Mouse (Mus musculus) cerebellum, postnatal 10 days (tissue): ENCODE measurements around the gene Crybg1.
A peak's percentile ranks its signal among the peaks of the same experiment; 100 is the strongest.
"Not testable (repeated sequence)": the region's sequence is repeated elsewhere in the genome, so short reads cannot be mapped to it uniquely, and the experiment has no call there.

Experiments
- DNase-seq, 2 experiments: peaks; one replicate each; pipeline ENCODE4 v3.0.0; 2021; ENCODE audit warnings: mixed read lengths in 2 of 2

Gene Crybg1

GRCm38 (mm10) chr10:44004221-44004751, 144.4 kb downstream of the Crybg1 start:
- peak; percentile 17 to 18 for DNase-seq

DNA sequence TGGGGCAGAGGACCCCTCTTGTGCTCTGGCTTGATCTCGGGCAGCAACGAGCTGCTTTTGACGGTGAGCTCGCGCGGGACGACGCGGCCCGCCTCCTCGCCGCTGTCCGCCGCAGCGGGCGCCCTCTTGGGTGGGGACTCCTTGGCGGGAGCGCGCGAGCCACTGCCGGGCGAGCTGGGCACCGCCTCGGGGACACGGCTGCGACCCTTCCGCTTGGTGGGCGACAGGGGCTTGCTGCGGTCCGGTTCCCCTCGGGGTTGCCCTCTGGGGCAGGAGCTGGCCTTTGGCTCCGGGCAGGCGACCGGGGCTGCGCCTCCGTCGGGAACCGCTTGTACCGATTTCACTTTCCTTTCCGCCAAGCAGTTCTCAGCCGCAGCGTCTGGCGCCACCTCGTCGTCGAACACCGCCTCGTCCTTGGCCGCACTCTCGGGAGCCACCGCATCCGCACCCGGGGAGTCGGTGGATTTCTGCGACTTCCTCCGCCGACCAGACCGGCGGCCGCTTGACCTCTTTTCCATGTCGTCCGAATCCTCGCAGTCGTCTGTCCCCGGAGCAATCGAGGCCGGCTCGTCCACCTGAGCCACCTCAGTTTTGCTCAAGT, 145.0 kb downstream of the Crybg1 start:
- peak; percentile 51 to 54 for DNase-seq

DNA sequence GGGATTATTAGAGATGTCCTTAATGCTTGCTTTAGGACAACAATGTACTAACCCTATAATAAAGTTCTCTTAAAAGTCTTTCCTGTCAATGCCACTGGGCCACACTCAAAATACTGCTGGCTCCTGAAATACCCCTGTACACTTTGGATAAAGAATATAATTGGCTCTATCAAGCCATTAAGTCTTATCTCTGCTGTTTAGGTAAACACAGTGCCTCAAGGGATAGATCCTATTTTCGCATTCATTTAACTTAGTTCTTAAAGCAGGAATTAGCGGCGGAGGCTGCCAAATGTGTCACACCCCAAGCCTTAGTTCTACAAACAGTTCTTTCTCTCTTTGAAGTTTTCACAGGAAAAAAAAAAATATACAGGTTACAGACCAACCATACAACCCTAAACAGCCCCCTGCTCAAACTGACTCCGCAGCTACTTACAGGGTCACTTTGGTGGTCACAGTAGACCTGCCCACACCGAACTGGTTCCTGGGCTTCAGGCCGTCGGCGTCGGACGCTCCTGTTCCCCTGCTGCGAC, 145.6 kb downstream of the Crybg1 start:
- DNase-seq: no peak

DNA sequence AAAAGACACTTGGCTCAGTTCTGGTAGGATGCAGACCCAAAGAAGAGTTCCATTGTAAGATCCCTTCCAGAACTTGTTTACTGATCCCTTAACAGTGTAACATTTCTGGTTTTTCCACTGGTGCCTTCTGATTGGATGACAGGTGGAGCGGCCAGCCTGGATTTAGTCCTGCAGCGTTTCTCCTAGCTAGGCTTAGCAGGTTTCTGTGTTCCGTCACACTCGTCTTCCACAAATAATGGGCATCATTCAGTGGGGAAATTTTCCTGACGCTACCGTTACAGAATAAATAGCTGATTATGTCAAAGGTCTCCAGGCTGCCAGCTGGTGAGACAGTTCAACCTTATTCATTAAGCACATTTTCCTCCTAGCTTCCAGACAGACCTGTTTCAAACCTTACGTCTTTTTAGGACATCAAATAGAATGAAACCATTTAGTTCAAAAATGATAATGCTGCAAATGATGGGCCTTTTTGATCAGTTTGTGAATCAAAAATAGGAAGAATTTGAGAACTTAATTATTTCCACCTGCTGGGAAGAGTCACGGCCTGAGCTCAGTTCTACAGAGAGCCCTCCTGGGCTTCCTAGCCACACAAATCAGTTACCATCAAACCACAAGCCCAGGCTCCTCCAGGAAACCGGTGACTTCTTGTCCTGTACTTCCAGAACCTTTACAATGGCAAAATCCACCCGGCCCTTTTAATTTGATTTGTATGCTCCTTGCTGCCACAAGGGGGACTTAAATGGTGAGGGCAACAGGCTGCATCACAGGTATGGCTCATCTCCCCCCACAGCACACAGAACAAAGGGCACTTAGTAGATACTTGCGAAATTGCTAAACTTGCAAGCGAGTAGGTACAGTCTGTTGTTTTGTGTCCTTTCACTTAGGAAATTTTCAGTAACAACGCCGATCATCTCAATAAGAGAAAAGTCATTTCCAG, 146.4 kb downstream of the Crybg1 start:
- DNase-seq: peak; percentile 16 to 42

DNA sequence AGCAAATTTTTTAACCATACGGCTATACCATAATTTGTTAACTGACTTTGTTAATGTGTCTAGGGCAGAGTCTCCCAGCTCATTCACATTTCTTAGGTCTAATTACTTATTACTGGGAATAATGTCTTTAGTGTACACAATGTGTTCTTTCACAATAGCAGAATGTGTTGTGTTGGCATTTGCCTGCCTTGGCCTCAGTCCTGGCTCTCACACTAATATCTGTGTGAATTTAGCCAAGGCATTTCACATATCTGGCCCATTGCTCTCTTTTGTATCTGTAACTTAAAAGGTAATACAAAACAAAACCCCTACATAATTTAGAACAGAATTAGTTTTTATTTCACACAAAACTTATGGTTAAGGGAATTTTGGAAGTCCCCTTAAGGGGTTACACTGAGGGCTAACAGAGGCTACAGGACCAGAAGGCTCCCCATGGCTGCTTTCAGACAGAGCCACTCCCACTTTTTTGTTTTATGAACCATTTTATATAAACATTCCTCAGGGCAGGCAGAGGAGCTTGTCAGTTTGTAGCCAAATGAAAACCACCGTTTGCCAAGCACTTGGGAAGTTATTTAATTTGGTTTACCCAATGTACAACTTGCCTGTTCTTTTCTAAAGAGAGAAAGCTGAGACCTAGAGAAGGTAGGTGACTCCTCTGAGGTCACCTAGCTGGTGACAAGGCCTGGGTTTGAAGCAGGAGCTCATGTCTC, 148.3 kb downstream of the Crybg1 start:
- no peak for DNase-seq

DNA sequence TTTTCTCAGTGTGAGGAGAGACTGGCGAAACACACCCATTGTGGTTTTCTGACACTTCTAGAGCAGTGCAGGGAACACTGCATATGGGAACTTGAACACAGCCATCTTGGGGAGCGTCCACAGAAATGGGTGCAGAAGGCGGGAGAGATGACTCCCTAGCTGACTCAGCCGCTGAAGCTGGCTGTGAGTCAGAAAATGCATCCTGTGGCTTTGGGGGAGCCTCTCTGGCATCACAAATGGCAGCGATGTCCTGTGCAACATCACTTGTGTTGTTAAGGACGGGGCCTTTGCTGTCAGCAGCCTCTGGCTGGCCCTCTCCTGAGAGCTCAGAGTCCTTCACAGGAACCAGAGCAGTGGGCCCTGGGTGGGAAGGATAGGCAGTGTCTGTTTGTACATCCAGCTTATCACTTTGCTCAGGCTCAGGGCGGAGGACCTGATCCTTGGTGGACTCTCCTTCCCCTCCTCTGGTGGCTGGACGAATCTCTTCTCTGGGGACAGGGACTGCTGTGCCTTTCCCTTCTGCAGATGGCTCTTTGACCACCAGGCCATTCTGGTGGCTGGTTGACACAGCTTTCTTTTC, 150.1 kb downstream of the Crybg1 start:
- DNase-seq: peak; percentile 4 to 5

DNA sequence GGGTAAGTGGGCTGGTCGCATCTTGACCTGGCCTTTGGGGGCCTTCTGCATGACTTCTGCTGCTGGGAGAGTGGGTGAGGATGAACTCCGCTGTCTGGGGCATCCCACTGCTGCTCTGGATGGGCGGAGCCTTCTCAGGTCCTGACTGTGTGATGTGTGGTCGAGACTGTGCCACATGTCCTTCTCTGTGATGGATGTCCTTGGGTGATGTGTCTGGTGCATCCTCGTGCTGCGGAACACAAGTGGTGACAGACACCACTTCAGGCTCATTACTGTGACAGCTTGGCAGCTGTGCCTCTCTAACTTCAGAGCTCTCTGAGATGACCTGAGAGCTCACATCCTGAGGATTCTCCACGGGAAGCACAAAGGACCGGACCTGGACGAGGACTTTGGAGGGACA, 150.6 kb downstream of the Crybg1 start:
- no peak for DNase-seq

GRCm38 (mm10) chr10:43997276-43997675, 151.4 kb downstream of the Crybg1 start:
- no peak for DNase-seq

GRCm38 (mm10) chr10:43995858-43996650, 152.6 kb downstream of the Crybg1 start:
- DNase-seq: no peak

DNA sequence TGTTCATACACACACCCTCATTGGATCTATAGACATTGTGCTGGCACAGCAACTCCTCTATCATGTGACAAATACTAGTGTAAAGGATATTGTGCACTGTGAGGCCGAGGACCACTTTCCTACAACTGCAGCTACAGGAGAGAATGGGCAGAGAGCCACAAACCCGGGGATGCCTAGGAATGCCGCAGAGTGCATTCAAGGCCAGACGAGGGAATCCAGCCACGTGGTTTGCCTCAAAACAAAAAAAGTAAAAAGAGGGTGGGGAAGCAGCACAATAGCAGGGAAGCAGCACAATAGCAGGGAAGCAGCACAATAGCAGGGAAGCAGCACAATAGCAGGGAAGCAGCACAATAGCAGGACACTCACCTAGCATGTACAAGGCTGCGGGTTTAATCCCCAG, 155.5 kb downstream of the Crybg1 start:
- peak; percentile 12 to 21 for DNase-seq

DNA sequence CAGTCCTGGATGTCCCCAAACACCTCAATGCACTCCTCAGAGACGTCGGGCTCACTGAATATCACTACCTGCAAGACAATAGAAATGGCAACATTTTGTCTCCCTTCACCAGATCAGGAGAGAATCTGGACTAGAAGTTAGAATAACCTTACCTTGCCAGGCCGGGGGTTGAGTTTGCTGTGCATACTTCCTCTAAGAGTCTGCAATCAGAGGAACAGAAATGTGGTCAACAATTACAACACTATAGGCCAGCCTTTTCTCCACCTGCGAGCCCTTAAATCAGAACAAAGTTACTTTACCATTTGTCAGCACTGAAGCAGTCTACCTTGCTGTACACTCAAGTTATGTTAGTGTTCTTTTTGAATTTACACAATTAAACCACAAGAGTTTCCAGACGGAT, 156.1 kb downstream of the Crybg1 start:
- DNase-seq: no peak

DNA sequence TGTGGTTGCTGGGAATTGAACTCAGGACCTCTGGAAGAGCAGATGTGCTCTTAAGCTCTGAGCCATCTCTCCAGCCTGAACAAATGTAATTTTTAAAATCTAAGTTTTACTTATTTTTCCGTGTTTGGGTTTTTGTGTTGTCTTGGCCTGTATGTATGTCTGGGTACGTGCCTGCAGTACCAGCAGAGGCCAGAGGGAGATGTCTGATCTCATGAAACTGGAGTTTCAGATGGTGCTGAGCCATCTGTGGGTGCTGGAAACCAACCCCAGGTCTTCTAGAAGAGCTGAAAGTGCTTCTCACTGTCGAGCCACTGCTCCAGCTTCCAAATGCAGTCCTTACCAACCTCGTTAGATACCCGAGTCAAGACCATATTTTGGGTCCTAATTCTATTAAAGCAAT, 157.4 kb downstream of the Crybg1 start:
- DNase-seq: no peak

DNA sequence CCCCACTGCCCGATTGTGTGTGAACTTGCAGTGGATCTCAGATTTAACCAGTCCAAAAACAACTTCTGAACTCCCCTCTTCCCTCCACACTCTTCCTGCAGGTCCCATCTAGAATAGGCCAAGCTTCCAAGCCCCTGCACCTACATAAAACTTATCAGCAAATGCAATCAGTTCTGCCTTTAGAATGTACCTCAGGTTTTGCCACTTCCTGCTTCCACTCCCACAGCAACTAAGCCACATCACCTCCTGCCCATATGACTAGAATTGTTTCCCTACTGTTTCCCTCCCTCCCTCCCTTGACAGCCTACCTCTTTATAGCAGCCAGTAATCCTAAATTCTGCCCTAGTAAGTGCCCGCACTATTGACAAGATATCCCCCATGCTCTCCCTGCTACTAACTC, 164.8 kb downstream of the Crybg1 start:
- DNase-seq: no peak

GRCm38 (mm10) chr10:43983241-43983640, 165.4 kb downstream of the Crybg1 start:
- no peak for DNase-seq

GRCm38 (mm10) chr10:43982470-43982869, 166.2 kb downstream of the Crybg1 start:
- no peak for DNase-seq

- DNase-seq: not testable (repeated sequence)
Measured at GRCm38 (mm10) chr10:43980742-43981141, 167.9 kb downstream of the Crybg1 start.

DNA sequence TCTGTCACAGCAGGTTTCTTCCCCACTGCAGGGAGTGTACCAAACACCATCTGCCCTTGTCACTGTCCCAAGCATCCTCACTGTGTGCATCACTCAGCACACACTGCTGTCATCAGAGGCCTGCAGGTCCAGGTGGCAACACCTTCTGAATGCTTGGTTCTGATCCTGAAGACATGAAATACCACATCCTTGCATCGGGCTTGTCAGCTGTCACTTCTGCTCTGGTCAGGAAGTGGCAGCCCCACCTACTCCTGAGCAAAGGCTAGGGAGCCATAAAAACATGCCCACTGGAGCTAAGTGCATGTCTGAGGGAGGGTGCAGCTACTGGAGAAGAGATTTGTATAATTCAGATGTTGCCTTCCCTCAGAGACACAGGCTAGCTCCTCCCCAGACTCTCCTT, 168.6 kb downstream of the Crybg1 start:
- DNase-seq: no peak

DNA sequence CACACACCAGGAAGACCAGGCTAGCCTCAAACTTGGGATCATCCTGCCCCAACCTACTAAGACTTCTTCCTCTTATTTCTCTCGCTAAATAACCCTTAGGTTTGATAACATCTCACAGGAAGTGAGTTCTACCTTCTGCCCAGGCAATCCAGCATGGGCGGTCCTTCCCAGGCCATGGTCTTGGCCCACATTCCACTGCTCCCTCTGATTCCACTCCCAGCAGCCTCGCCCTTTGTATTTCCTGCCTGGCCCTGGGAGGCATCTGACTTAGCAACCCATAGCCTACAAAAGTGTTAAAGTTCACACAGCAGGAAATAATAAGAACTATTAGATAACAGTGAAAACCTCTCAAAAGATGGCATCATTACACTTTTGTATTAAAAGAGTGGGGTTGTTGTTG, 171.3 kb downstream of the Crybg1 start:
- no peak for DNase-seq

GRCm38 (mm10) chr10:43973244-43973643, 175.4 kb downstream of the Crybg1 start:
- DNase-seq: no peak

GRCm38 (mm10) chr10:43964943-43965342, 183.7 kb downstream of the Crybg1 start:
- peak in 1 of 2 experiments; percentile 12 for DNase-seq

GRCm38 (mm10) chr10:43953942-43954341, 194.7 kb downstream of the Crybg1 start:
- DNase-seq: peak; percentile 76 to 81

DNA sequence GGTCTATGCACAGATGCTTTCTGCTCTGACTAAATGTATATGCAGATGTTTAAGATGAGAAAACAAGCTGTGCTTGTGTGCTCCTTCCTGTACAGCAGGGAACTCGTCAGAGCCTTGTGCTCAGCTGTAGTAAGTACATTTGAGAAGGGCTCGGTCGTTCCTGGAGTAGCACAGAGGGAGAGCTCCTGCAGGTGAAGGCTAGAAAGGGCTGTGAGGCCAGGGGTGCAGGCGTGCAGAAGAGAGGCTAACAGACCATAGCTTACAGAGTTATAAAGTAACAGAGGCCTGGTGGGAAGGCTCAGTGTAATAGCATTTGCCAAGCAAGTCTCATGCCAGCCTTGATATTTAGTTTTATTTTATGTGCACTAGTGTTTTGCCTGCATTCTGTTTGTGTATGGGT, 203.2 kb downstream of the Crybg1 start:
- no peak for DNase-seq
